In the genomic region with DNA sequence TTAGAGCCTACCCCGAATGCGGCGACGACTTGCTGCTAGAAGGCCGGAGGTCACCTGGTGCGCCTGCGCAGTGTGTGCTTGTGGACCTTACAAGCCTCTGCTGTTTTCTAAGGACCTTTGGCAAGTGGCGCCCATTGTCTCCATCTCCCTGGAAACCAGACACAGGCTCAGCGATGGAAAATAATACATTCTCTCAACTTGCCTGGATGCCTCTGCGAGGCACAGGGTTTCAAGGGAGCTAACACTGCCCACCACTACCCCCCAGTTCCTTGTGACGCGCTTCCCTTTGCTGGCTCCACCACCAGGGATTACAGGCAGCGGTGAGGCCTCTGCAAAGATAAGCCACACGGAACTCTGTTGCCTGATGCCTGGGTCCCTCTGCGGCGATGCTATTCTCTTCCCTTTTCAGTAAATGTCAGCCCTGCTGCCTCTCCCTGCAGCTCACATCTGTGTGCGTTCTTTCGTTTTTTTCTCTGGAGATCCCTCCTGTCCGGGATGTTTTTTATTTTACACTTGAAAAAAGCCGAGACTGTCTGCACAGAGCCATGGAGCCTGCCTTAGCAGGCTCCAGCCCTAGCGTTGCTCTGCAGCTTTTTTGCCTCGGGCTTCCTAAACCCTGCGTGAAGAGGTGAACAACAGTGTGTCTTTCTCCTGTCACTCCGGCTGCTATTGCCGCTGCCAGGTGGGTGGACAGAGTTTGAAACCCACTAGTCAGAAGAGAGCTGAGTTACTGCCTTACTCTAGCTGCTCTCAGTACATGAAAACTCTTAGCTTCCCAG, we compare ENCODE assay signal across 9 mouse cellular contexts.
DNase-seq lines count a peak whose midpoint lies in the region; ATAC-seq and TF ChIP-seq lines count a peak whose summit lies in the region.
"Had no signal": no experiment of that assay in that cellular context is flagged by ENCODE, and none has a peak within 500 bp of the region (broad histone marks: within the 10 kb centered on the region; RNA-seq: fewer than 3 reads in every experiment).

No protein-coding gene starts in this region.

- no peak for ATAC-seq in embryonic facial prominence, embryonic 13.5 days (ENCODE audit: insufficient number of reproducible peaks, insufficient read depth, low FRiP score, low TSS enrichment, low read depth)
- peak; percentile 83 for ATAC-seq in midbrain, embryonic 15.5 days (replicated peaks)

- H3K9me3 ChIP-seq in embryonic facial prominence, embryonic 13.5 days = no peaks in the 10 kb centered on the region
- H3K9me3 ChIP-seq in midbrain, embryonic 15.5 days = no peaks in the 10 kb centered on the region
- H3K9me3 ChIP-seq: liver, embryonic 15.5 days had no signal

- peak; percentile 6 to 16 for DNase-seq in cerebellum, adult 2 months
- DNase-seq in cerebellum, adult 18-20 months = no peak
- DNase-seq in layer of hippocampus, adult 18-20 months (ENCODE audit: low spot score in 2 of 2) = peak; percentile 11 to 42
- DNase-seq in gastrocnemius, postnatal 14 days = no peak
- no peak for DNase-seq in adipocyte (ENCODE audit: low spot score)
- DNase-seq in testis, postnatal 10 days (ENCODE audit: low spot score) = no peak

- peak overlapping the region; percentile 53 for H3K4me2 ChIP-seq in embryonic facial prominence, embryonic 13.5 days
- H3K4me2 ChIP-seq in midbrain, embryonic 15.5 days = peak overlapping the region; percentile 44
- H3K4me2 ChIP-seq: liver, embryonic 15.5 days had no signal

- no peak for TF ChIP-seq POLR2A in cerebellum, adult 2 months (IDR thresholded peaks at IDR 0.05; ENCODE audit: borderline replicate concordance, insufficient read depth, low read length)

- peak overlapping the region; percentile 4 for H3K4me3 ChIP-seq in cerebellum, adult 2 months (replicated peaks; ENCODE audit: insufficient read depth, low read depth, low read length)
- H3K4me3 ChIP-seq in embryonic facial prominence, embryonic 13.5 days = peak overlapping the region; percentile 18
- H3K4me3 ChIP-seq in midbrain, embryonic 15.5 days = peak overlapping the region; percentile 7; the same call in 1 of the 2 replicates
- H3K4me3 ChIP-seq: liver, embryonic 15.5 days had no signal

- no peaks in the 10 kb centered on the region; the same call in 1 of the 2 replicates for H3K4me1 ChIP-seq in cerebellum, adult 2 months (ENCODE audit: control insufficient read depth, insufficient read depth, low read length)
- peaks cover 14% of the 10 kb centered on the region for H3K4me1 ChIP-seq in embryonic facial prominence, embryonic 13.5 days
- H3K4me1 ChIP-seq in midbrain, embryonic 15.5 days = peaks cover 18% of the 10 kb centered on the region
- H3K4me1 ChIP-seq: liver, embryonic 15.5 days had no signal

- peak overlapping the region; percentile 58 for H3K9ac ChIP-seq in embryonic facial prominence, embryonic 13.5 days
- H3K9ac ChIP-seq in midbrain, embryonic 15.5 days = peak overlapping the region; percentile 26; the same call in 1 of the 2 replicates
- H3K9ac ChIP-seq: liver, embryonic 15.5 days had no signal

- no peaks in the 10 kb centered on the region for H3K36me3 ChIP-seq in embryonic facial prominence, embryonic 13.5 days
- H3K36me3 ChIP-seq in midbrain, embryonic 15.5 days (replicated peaks) = no peaks in the 10 kb centered on the region
- H3K36me3 ChIP-seq: liver, embryonic 15.5 days had no signal

- no peaks in the 10 kb centered on the region for H3K27me3 ChIP-seq in cerebellum, adult 2 months (ENCODE audit: control insufficient read depth, insufficient read depth, low read length)
- H3K27me3 ChIP-seq in embryonic facial prominence, embryonic 13.5 days = no peaks in the 10 kb centered on the region
- no peaks in the 10 kb centered on the region for H3K27me3 ChIP-seq in midbrain, embryonic 15.5 days (replicated peaks)
- H3K27me3 ChIP-seq: liver, embryonic 15.5 days had no signal

- TF ChIP-seq CTCF in cerebellum, adult 2 months (IDR thresholded peaks at IDR 0.05; ENCODE audit: borderline replicate concordance, insufficient read depth, low read depth, low read length) = no peak

- intact Hi-C loops in gastrocnemius, postnatal 14 days (cut with DNase I; ENCODE audit: low total_unique reads) = no loop called here

- WGBS in cerebellum, adult 2 months = 6% methylated on average over 25 of the region's 25 CpGs
- 24% methylated on average over 25 of the region's 25 CpGs for WGBS in embryonic facial prominence, embryonic 13.5 days
- 5% methylated on average over 25 of the region's 25 CpGs for WGBS in midbrain, embryonic 15.5 days

- no peak overlapping the region for H3K27ac ChIP-seq in cerebellum, adult 2 months (ENCODE audit: insufficient read depth, low read length)
- H3K27ac ChIP-seq in embryonic facial prominence, embryonic 13.5 days = peak overlapping the region; percentile 28; the same call in 1 of the 2 replicates
- H3K27ac ChIP-seq in midbrain, embryonic 15.5 days = peak overlapping the region; percentile 84
- H3K27ac ChIP-seq: liver, embryonic 15.5 days had no signal

Comparison
In these comparisons a context has a peak if more than half of its experiments do, and no peak if none do; other contexts are left out.
1. DNase-seq: peak in cerebellum, adult 2 months (2 of 2) and layer of hippocampus, adult 18-20 months (2 of 2); none in cerebellum, adult 18-20 months (0 of 2), gastrocnemius, postnatal 14 days (single experiment), adipocyte (single experiment) and testis, postnatal 10 days (single experiment).
2. Peak in every context shown above with its lines, with median percentiles within 50 percentile points of each other: H3K4me3 ChIP-seq.